Mouse (Mus musculus) cerebellum, adult 2 months (tissue): ENCODE results near the gene Dnal4. TPM values are rescaled to one million over a fixed set of nuclear protein-coding genes. Genes with fewer than 3 reads are reported as not detected.

Experiments
- DNase-seq, 2 experiments: peaks; one replicate each; pipeline ENCODE4 v3.0.0; 2021
- H3K27ac ChIP-seq: fragments of 200-500 bp; 2 replicates; pipeline ENCODE4 v1.5.1; 2012; ENCODE audit warnings: low read length, control low read depth, inconsistent platforms; ENCODE audit not compliant: insufficient read depth
- H3K27me3 ChIP-seq: fragments of 200-500 bp; 2 replicates; pipeline ENCODE4 v1.6.1; 2012; ENCODE audit warnings: inconsistent platforms, mild to moderate bottlenecking, low read length, moderate library complexity; ENCODE audit not compliant: control insufficient read depth, insufficient read depth
- H3K4me1 ChIP-seq: fragments of 200-500 bp; 2 replicates; pipeline ENCODE4 v1.6.1; 2011; ENCODE audit warnings: low read length; ENCODE audit not compliant: control insufficient read depth, insufficient read depth
- H3K4me3 ChIP-seq: fragments of 200-500 bp; replicated peaks from 2 replicates; pipeline ENCODE3; 2011; ENCODE audit warnings: mild to moderate bottlenecking, low read depth, low read length, control low read depth; ENCODE audit not compliant: insufficient read depth
- CTCF ChIP-seq: fragments of 200-500 bp; IDR thresholded peaks from 2 replicates; pipeline ENCODE4 v1.5.1; 2011; ENCODE audit warnings: low read depth, mild to moderate bottlenecking, control low read depth, low read length, moderate library complexity, borderline replicate concordance; ENCODE audit not compliant: insufficient read depth
- POLR2A ChIP-seq: fragments of 200-500 bp; IDR thresholded peaks from 2 replicates; pipeline ENCODE4 v1.6.1; 2011; ENCODE audit warnings: low read length, control low read depth, borderline replicate concordance; ENCODE audit not compliant: insufficient read depth
- WGBS: fragments of 180-500 bp; shearing (Covaris S2); methylation state at CpG from one replicate; pipeline ENCODE4 v1.1.7; 2018; 5-methylcytosine and 5-hydroxymethylcytosine counted together
- polyA plus RNA-seq: library from polyadenylated mRNA; depleted of rRNA; stranded (reverse); fragments of >200 nt; gene quantifications from 2 replicates; pipeline ENCODE4 v1.2.3, GENCODE M21; 2012

The Dnal4 gene
- polyA plus RNA-seq, 1 experiment = 55.1 TPM

DNA sequence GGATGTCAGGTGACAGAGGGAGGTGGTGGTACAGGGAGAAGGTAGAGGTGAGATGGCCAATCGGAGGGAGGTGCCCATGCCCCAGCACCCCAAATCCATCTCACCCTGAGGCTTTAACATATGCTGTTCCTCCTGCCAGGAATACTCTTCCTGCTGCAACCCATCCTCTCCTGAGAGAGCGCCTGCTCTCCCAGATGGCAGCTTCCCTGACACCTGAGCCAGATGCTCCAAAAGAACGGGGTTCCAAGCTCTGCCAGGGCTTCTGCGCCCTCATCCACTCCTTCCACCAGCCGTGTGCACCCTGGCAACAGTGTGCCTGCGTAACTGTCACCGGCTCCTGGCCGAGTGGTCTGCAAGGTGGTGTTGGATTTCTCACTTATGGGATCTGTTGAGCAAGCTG, 20.0 kb upstream of the Dnal4 start:
- no peak overlapping the region for H3K4me3 ChIP-seq
- peak overlapping the region; percentile 36; the same call in 1 of the 2 replicates for H3K27ac ChIP-seq
- H3K27me3 ChIP-seq = no peaks in the 10 kb centered on the region
- peaks cover 76% of the 10 kb centered on the region for H3K4me1 ChIP-seq
- 12% methylated on average over 8 of the region's 8 CpGs for WGBS
- TF ChIP-seq POLR2A (no peak), CTCF (no peak)
- peak; percentile 55 to 56 for DNase-seq

DNA sequence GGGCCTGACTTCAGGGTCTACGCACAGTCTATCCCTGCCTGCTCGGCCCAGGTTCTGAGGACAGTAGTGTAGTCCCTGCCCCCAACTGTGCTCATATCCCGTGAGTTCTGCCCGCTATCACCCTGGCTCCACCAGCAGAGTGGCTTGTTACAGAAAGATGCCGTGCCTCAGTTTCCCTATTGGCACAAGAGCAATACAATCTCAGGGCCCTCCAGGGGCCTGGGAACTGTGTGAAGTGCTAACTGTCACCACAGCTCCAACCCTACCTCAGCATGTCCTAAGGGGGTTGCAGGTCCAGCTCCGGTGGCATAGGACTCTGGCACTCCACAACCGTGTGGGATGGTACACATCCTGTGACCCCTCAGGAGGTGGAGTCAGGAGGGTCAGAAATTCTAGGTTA, 19.4 kb upstream of the Dnal4 start:
- TF ChIP-seq POLR2A (no peak), CTCF (no peak)
- H3K4me1 ChIP-seq = peaks cover 79% of the 10 kb centered on the region
- 39% methylated on average over 7 of the region's 7 CpGs for WGBS
- H3K4me3 ChIP-seq = no peak overlapping the region
- DNase-seq = no peak
- peak overlapping the region; percentile 10; the same call in 1 of the 2 replicates for H3K27ac ChIP-seq
- H3K27me3 ChIP-seq = no peaks in the 10 kb centered on the region

DNA sequence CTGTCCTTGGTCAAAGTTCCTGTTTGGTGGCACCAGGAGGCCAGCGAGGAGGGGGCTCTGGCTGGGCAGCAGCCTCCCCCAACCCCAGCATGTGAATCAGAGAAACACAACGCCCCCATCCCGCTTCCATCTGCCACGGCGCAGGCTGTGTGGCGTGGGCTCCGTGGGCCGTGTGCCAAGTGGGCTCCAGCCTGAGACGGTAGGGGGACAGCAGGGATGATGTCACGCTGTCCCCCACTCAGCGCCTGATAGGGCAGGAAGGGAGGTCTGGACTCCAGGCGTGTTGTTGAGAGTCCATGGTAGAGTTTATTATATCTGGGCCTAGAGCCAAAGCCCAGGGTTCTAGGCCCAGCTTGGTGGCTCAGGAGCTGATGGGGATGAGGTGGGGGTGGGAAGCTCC, 18.6 kb upstream of the Dnal4 start:
- H3K4me3 ChIP-seq = no peak overlapping the region
- peaks cover 79% of the 10 kb centered on the region for H3K4me1 ChIP-seq
- no peak overlapping the region for H3K27ac ChIP-seq
- no peak for TF ChIP-seq CTCF
- H3K27me3 ChIP-seq = no peaks in the 10 kb centered on the region
- DNase-seq = no peak
- WGBS = 18% methylated on average over 12 of the region's 12 CpGs

DNA sequence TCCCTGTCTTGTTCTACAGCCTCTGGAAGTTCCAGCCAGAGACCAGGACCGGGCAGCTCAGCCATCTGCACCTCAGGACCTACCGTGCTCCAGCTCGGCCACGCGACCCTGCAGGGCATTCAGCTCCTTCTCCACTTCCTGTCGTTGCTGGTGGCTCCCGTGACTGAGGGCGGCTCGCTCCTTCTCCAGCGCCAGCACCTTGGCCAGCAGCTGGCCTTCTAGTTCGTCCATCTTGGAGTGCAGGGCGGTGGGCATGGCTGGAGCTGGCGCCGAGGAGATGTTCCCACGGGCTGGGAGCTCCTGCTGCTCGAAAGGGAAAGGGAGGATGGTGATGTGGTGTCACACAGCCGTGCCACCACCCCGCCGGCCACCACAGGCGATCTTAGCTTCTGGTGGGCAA, 16.5 kb upstream of the Dnal4 start:
- WGBS = 23% methylated on average over 20 of the region's 20 CpGs
- Histone ChIP-seq H3K4me1 (peaks cover 81% of the 10 kb centered on the region), H3K4me3 (no peak overlapping the region), H3K27ac (0 out of 2 replicates have a peak overlapping the region, but pooled peaks have one; percentile 2), H3K27me3 (no peaks in the 10 kb centered on the region)
- peak in 1 of 2 experiments; percentile 34 for DNase-seq
- TF ChIP-seq CTCF = no peak
- no peak for TF ChIP-seq POLR2A

DNA sequence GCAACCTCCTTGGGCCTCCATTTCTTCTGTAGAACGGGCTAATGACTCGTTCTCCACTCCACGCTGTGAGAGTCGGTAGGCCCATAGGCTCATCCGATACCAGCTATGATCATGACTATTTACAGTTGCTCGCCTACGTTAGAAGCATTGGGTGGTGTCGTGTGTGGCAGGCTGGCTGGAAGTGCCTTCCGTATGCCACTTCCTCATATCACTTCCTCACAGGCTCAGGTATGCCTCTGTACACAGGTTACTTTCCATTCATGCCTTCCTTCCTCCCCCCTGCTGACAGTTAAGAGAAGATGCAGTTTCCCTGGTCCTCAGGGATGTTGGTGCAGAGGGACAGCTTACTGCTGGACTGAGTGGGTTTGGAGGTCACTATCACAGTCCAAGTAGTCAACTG, 15.4 kb upstream of the Dnal4 start:
- Histone ChIP-seq H3K4me3 (no peak overlapping the region), H3K27ac (no peak overlapping the region), H3K4me1 (peaks cover 72% of the 10 kb centered on the region), H3K27me3 (no peaks in the 10 kb centered on the region)
- 92% methylated on average over 9 of the region's 9 CpGs for WGBS
- DNase-seq = no peak
- TF ChIP-seq CTCF (no peak), POLR2A (no peak)

DNA sequence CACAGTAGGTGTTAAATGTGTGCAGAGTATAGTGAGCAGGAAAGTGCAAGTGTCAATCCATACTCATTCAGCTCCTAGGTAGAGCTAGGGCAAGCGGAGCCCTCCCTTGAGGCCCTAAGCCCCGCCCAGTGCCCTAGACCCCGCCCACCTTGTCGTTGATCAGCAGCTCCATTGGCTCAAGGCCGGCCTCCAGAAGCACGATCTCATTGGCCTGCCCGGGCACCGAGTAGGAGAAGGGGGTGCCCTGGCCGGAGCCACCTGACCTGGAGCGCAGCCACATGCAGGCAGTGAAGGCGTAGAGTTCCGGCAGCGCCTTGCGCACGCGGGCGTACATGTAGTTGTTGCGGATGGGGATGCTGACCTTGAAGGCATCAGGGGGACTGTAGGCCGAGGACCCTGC, 14.8 kb upstream of the Dnal4 start:
- H3K27ac ChIP-seq = no peak overlapping the region
- H3K4me1 ChIP-seq = peaks cover 65% of the 10 kb centered on the region
- TF ChIP-seq CTCF = no peak
- no peak for TF ChIP-seq POLR2A
- WGBS = 37% methylated on average over 19 of the region's 19 CpGs
- DNase-seq = peak; percentile 47 to 58
- H3K27me3 ChIP-seq = no peaks in the 10 kb centered on the region
- no peak overlapping the region for H3K4me3 ChIP-seq

DNA sequence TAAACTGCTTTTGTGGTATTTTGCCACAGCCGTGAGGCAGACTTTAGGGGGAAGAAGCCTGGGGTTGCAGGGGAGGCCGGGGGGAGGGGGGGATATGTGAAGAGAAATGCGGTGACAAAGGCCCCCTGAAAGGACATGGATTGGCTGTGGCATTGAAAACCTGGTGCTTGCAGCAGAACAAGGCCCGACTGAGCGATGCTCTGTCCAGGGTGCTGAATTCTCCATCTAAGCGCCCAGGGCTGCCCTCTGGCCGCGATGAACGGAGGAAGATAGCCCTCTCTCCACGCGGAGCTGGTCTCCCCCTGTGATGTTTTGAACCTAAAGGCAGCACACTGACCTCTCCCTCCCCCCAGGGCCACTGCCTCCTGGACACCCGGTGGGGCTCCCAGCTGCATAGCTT, 13.9 kb upstream of the Dnal4 start:
- DNase-seq = peak in 1 of 2 experiments; percentile 32
- WGBS = 35% methylated on average over 12 of the region's 12 CpGs
- H3K4me3 ChIP-seq = no peak overlapping the region
- H3K27me3 ChIP-seq = no peaks in the 10 kb centered on the region
- TF ChIP-seq CTCF (no peak), POLR2A (no peak)
- peaks cover 63% of the 10 kb centered on the region for H3K4me1 ChIP-seq
- H3K27ac ChIP-seq = no peak overlapping the region; the same call in 1 of the 2 replicates

DNA sequence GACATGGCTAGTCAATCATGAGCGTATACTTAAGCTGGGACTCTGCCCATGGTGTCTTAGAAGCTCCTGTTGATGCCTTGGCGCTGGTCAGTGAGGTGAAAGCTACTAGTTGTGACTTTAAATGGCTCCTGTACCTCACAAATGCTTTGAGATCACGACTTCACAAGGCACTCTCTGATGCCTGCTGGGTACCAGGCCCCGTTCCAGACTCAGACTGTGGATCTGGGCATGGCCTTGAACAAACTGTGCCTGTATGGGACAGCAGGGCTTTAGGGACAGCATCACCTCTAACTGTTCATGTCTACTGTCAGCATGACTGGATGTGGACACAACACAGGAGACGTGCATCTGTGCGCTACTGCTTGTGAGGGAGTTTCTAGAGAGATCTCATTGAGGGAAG, 13.3 kb upstream of the Dnal4 start:
- DNase-seq = peak; percentile 79 to 87
- TF ChIP-seq POLR2A (no peak), CTCF (no peak)
- WGBS = 30% methylated on average over 6 of the region's 6 CpGs
- H3K27me3 ChIP-seq = no peaks in the 10 kb centered on the region
- no peak overlapping the region; the same call in 1 of the 2 replicates for H3K27ac ChIP-seq
- H3K4me1 ChIP-seq = peaks cover 63% of the 10 kb centered on the region
- no peak overlapping the region for H3K4me3 ChIP-seq
